Mouse (Mus musculus): ENCODE measurements around the gene Nxpe4. TPM values are rescaled to one million over a fixed set of nuclear protein-coding genes. Genes with fewer than 3 reads are reported as not detected.

Nxpe4 gene
- total and polyA plus RNA-seq, 3 experiments: 9.2 to 14.9 TPM; not detected in 1

- Histone ChIP-seq H3K36me3 (ENCODE audit: control insufficient read depth in 1 of 2, insufficient read depth in 2 of 2, low read length in 2 of 2) (no peaks in the 10 kb centered on the region), H3K79me2 (ENCODE audit: control insufficient read depth, insufficient read depth, low read length, poor library complexity) (no peaks in the 10 kb centered on the region), H3K9ac (ENCODE audit: control insufficient read depth, low read depth, low read length, poor library complexity, severe bottlenecking) (no peak overlapping the region), H3K4me1 (ENCODE audit: control insufficient read depth in 1 of 2, insufficient read depth in 2 of 2, low read length in 2 of 2) (no peaks in the 10 kb centered on the region), H3K27ac (ENCODE audit: control insufficient read depth, low read depth, low read length) (no peak overlapping the region), H3K4me3 (ENCODE audit: control insufficient read depth in 1 of 2, insufficient read depth in 1 of 2, low read depth in 2 of 2, low read length in 2 of 2) (no peak overlapping the region), H3K27me3 (ENCODE audit: control insufficient read depth in 1 of 2, insufficient read depth in 2 of 2, low read length in 2 of 2) (no peaks in the 10 kb centered on the region), H3K9me3 (replicated peaks; ENCODE audit: insufficient read depth, low read length) (no peaks in the 10 kb centered on the region)
- TF ChIP-seq SIN3A (IDR thresholded peaks at IDR 0.05; ENCODE audit: low read length): no peak
- no peak for TF ChIP-seq MXI1 (IDR thresholded peaks at IDR 0.05; ENCODE audit: low read depth, low read length)
- TF ChIP-seq CHD2 (IDR thresholded peaks at IDR 0.05; ENCODE audit: low read length): no peak
- no peak for TF ChIP-seq ZMIZ1 (IDR thresholded peaks at IDR 0.05; ENCODE audit: low read depth, low read length)
- TF ChIP-seq ELF1 (IDR thresholded peaks at IDR 0.05; ENCODE audit: low read depth, low read length): no peak
- no peak for TF ChIP-seq ETS1 (IDR thresholded peaks at IDR 0.05; ENCODE audit: low read depth, low read length)
- TF ChIP-seq MAFK (IDR thresholded peaks at IDR 0.05; ENCODE audit: borderline replicate concordance, low read depth, low read length): no peak
- no peak for TF ChIP-seq KAT2A (conservative IDR thresholded peaks at IDR 0.05; ENCODE audit: low read depth, low read length)
- TF ChIP-seq MAZ (IDR thresholded peaks at IDR 0.05; ENCODE audit: low read depth, low read length): no peak
- TF ChIP-seq E2F4 (IDR thresholded peaks at IDR 0.05; ENCODE audit: borderline replicate concordance, low read depth, low read length): no peak
- TF ChIP-seq ZNF384 (IDR thresholded peaks at IDR 0.05; ENCODE audit: low read depth, low read length): no peak
- TF ChIP-seq TCF12 (IDR thresholded peaks at IDR 0.05; ENCODE audit: low read depth, low read length): no peak
- TF ChIP-seq CTCF (IDR thresholded peaks at IDR 0.05 in 2 of 3, conservative IDR thresholded peaks at IDR 0.05 in 1 of 3; ENCODE audit: control insufficient read depth in 1 of 3, insufficient read depth in 1 of 3, low read depth in 2 of 3, low read length in 3 of 3, poor library complexity in 1 of 3, severe bottlenecking in 1 of 3): no peak
- TF ChIP-seq NRF1 (IDR thresholded peaks at IDR 0.05; ENCODE audit: insufficient read depth, low read depth, low read length, poor library complexity, severe bottlenecking): no peak
- peak; percentile 7 for DNase-seq (ENCODE audit: low read depth, low spot score)
Observed at GRCm38 (mm10) chr9:48137507-48137906, 24.3 kb upstream of the Nxpe4 start.

GRCm38 (mm10) chr9:48140485-48141411, 21.1 kb upstream of the Nxpe4 start:
- Histone ChIP-seq H3K27ac (ENCODE audit: control insufficient read depth, low read depth, low read length) (no peak overlapping the region), H3K27me3 (ENCODE audit: control insufficient read depth in 1 of 2, insufficient read depth in 2 of 2, low read length in 2 of 2) (no peaks in the 10 kb centered on the region)
- DNase-seq (ENCODE audit: low read depth, low spot score): no peak

More at GRCm38 (mm10) chr9:48140485-48141411, 21.1 kb upstream of the Nxpe4 start:
- Histone ChIP-seq H3K9ac (ENCODE audit: control insufficient read depth, low read depth, low read length, poor library complexity, severe bottlenecking) (no peak overlapping the region), H3K79me2 (ENCODE audit: control insufficient read depth, insufficient read depth, low read length, poor library complexity) (no peaks in the 10 kb centered on the region), H3K36me3 (ENCODE audit: control insufficient read depth in 1 of 2, insufficient read depth in 2 of 2, low read length in 2 of 2) (no peaks in the 10 kb centered on the region), H3K4me3 (ENCODE audit: control insufficient read depth in 1 of 2, insufficient read depth in 1 of 2, low read depth in 2 of 2, low read length in 2 of 2) (no peak overlapping the region), H3K9me3 (replicated peaks; ENCODE audit: insufficient read depth, low read length) (no peaks in the 10 kb centered on the region), H3K4me1 (ENCODE audit: control insufficient read depth in 1 of 2, insufficient read depth in 2 of 2, low read length in 2 of 2) (no peaks in the 10 kb centered on the region)
- TF ChIP-seq HCFC1 (IDR thresholded peaks at IDR 0.05; ENCODE audit: low read depth, low read length): no peak
- TF ChIP-seq MAZ (IDR thresholded peaks at IDR 0.05; ENCODE audit: low read depth, low read length): no peak
- TF ChIP-seq RCOR1 (IDR thresholded peaks at IDR 0.05; ENCODE audit: low read depth, low read length): no peak
- TF ChIP-seq ETS1 (IDR thresholded peaks at IDR 0.05; ENCODE audit: low read depth, low read length): no peak
- TF ChIP-seq POLR2A (IDR thresholded peaks at IDR 0.05; ENCODE audit: control insufficient read depth in 1 of 2, insufficient read depth in 1 of 2, low read depth in 1 of 2, low read length in 2 of 2, poor library complexity in 1 of 2): no peak
- no peak for TF ChIP-seq GATA1 (IDR thresholded peaks at IDR 0.05; ENCODE audit: low read depth, low read length)
- TF ChIP-seq ZC3H11A (IDR thresholded peaks at IDR 0.05; ENCODE audit: low read depth, low read length): no peak
- no peak for TF ChIP-seq MXI1 (IDR thresholded peaks at IDR 0.05; ENCODE audit: low read depth, low read length)
- TF ChIP-seq POLR2AphosphoS2 (IDR thresholded peaks at IDR 0.05; ENCODE audit: low read length): no peak
- TF ChIP-seq TBP (IDR thresholded peaks at IDR 0.05; ENCODE audit: low read depth, low read length): no peak
- no peak for TF ChIP-seq USF2 (IDR thresholded peaks at IDR 0.05; ENCODE audit: borderline replicate concordance in 1 of 2, insufficient read depth in 1 of 2, low read depth in 1 of 2, low read length in 2 of 2)
- no peak for TF ChIP-seq ELF1 (IDR thresholded peaks at IDR 0.05; ENCODE audit: low read depth, low read length)
- no peak for TF ChIP-seq ZKSCAN1 (IDR thresholded peaks at IDR 0.05; ENCODE audit: low read depth, low read length)
- TF ChIP-seq BHLHE40 (IDR thresholded peaks at IDR 0.05; ENCODE audit: borderline replicate concordance, low read depth, low read length): no peak
- no peak for TF ChIP-seq TAL1 (IDR thresholded peaks at IDR 0.05; ENCODE audit: low read length)
- no peak for TF ChIP-seq USF1 (IDR thresholded peaks at IDR 0.05; ENCODE audit: low read depth, low read length)
- TF ChIP-seq SIN3A (IDR thresholded peaks at IDR 0.05; ENCODE audit: low read length): no peak
- TF ChIP-seq MAX (IDR thresholded peaks at IDR 0.05; ENCODE audit: low read length): no peak
